Mouse (Mus musculus): ENCODE data around the gene Zfp960.
A peak's percentile ranks its signal among the peaks of the same experiment; 100 is the strongest.
"Not testable (repeated sequence)": the region's sequence is repeated elsewhere in the genome, so short reads cannot be mapped to it uniquely, and the experiment has no call there.

Gene Zfp960

GRCm38 (mm10) chr17:17063628-17064494 lies at the start of gene Zfp960:
TSS of gene Zfp960 (plus strand) at chr17:17064113.
- peak in 1 of 2 experiments; percentile 6 for DNase-seq

DNA sequence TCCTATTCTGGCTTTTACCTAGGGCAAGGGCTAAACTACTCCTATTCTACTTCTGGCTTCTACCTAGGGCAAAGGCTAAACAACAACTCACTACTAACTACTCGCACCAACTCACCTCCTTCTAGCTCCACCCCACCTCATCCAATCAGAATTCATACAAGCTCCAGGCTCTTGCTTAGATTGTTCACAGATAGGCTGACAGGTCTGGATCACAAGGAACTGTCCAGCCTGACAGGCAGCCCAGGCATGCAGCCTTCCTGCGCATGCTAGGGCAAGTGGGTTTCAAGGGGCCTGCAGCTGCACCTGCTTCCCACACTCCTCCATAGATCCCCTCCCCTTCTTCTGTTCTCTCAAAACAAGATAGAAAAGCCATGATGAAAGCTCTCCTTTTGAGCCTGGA lies 45.8 kb upstream of the Zfp960 start:
- DNase-seq: not testable (repeated sequence)

GRCm38 (mm10) chr17:17059566-17059965 lies 4.3 kb upstream of the Zfp960 start:
- DNase-seq: not testable (repeated sequence)

- DNase-seq: not testable (repeated sequence)
These were observed 57.1 kb downstream of the Zfp960 start, which contains the start of gene Zfp97 for GRCm38 (mm10) chr17:17120830-17121502. TSS of gene Zfp97 (plus strand) at chr17:17121415.

Data from thymus, postnatal 36 days (tissue).